Mouse (Mus musculus) limb, embryonic 11.5 days (tissue): ENCODE measurements at regions not wholly inside any gene's neighbourhood (a gene's known extent, or its start where the extent isn't known, plus 50 kb on each side); places are given as distances from the start of the nearest gene placed in this dataset.

Experiments used
- ATAC-seq: fragments of 200-750 bp; cut with Nextera tagmentation; 2 replicates; pipeline ENCODE4 v1.8.0; 2017; ENCODE audit warnings: low read depth; ENCODE audit not compliant: insufficient number of reproducible peaks, low FRiP score, low TSS enrichment
- DNase-seq: peaks from one replicate; pipeline ENCODE4 v3.0.0-alpha.2; 2015; ENCODE audit warnings: low spot score
- H3K27ac ChIP-seq: fragments of 300-500 bp; sonication (generic); replicated peaks from 2 replicates; pipeline ENCODE4 v1.5.1; 2014; ENCODE audit warnings: low read depth, mild to moderate bottlenecking, low read length
- H3K27me3 ChIP-seq: fragments of 300-500 bp; sonication (generic); 2 replicates; pipeline ENCODE4 v1.6.1; 2014; ENCODE audit warnings: mild to moderate bottlenecking, low read length, mixed read lengths; ENCODE audit not compliant: control insufficient read depth, insufficient read depth
- H3K36me3 ChIP-seq: fragments of 300-500 bp; sonication (generic); 2 replicates; pipeline ENCODE4 v1.6.1; 2014; ENCODE audit warnings: mild to moderate bottlenecking, low read length, moderate library complexity, mixed read lengths; ENCODE audit not compliant: control insufficient read depth, insufficient read depth
- H3K4me1 ChIP-seq: fragments of 300-500 bp; sonication (generic); 2 replicates; pipeline ENCODE4 v1.6.1; 2014; ENCODE audit warnings: low read length, mixed read lengths; ENCODE audit not compliant: control insufficient read depth, insufficient read depth
- H3K4me2 ChIP-seq: fragments of 300-500 bp; sonication (generic); 2 replicates; pipeline ENCODE4 v1.6.1; 2014; ENCODE audit warnings: low read depth, mild to moderate bottlenecking, moderate library complexity; ENCODE audit not compliant: severe bottlenecking
- H3K4me3 ChIP-seq: fragments of 300-500 bp; sonication (generic); 2 replicates; pipeline ENCODE4 v1.5.1; 2014; ENCODE audit warnings: low read depth, low read length
- H3K9ac ChIP-seq: fragments of 300-500 bp; sonication (generic); 2 replicates; pipeline ENCODE4 v1.6.1; 2014; ENCODE audit warnings: mild to moderate bottlenecking, low read length
- H3K9me3 ChIP-seq: fragments of 300-500 bp; sonication (generic); 2 replicates; pipeline ENCODE4 v1.6.1; 2016; ENCODE audit warnings: low read length; ENCODE audit not compliant: control insufficient read depth
- WGBS: fragments of 180-500 bp; shearing (Covaris S2); extraction: QIAGEN DNeasy Blood & Tissue Kit; methylation state at CpG from one replicate; pipeline ENCODE4 v1.1.7; 2014; 5-methylcytosine and 5-hydroxymethylcytosine counted together

- H3K9me3 ChIP-seq, result no peaks in the 10 kb centered on the region
- H3K9ac ChIP-seq, result no peak overlapping the region
- ATAC-seq, result no peak
- H3K36me3 ChIP-seq, result no peaks in the 10 kb centered on the region
- no peaks in the 10 kb centered on the region for H3K27me3 ChIP-seq
- DNase-seq, result no peak
- no peak overlapping the region for H3K4me3 ChIP-seq
- H3K27ac ChIP-seq, result no peak overlapping the region
- no peaks in the 10 kb centered on the region for H3K4me1 ChIP-seq
- no peak overlapping the region for H3K4me2 ChIP-seq
- 45% methylated on average over 3 of the region's 3 CpGs for WGBS
Observed at GRCm38 (mm10) chr4:9935949-9936348, 938.3 kb upstream of the 2610301B20Rik start.

GRCm38 (mm10) chr4:9951441-9951840, 922.9 kb upstream of the 2610301B20Rik start:
- ATAC-seq (no peak), DNase-seq (no peak)
- no peak overlapping the region for H3K9ac ChIP-seq
- H3K4me1 ChIP-seq, result no peaks in the 10 kb centered on the region
- no peak overlapping the region for H3K4me2 ChIP-seq
- no peak overlapping the region for H3K4me3 ChIP-seq
- no peak overlapping the region for H3K27ac ChIP-seq
- WGBS, result 89% methylated on average over 4 of the region's 4 CpGs
- H3K9me3 ChIP-seq, result no peaks in the 10 kb centered on the region
- H3K27me3 ChIP-seq, result no peaks in the 10 kb centered on the region
- no peaks in the 10 kb centered on the region for H3K36me3 ChIP-seq

GRCm38 (mm10) chr4:9974631-9975030, 899.7 kb upstream of the 2610301B20Rik start:
- DNase-seq, result no peak
- H3K4me1 ChIP-seq, result no peaks in the 10 kb centered on the region
- no peaks in the 10 kb centered on the region for H3K9me3 ChIP-seq
- no peak overlapping the region for H3K27ac ChIP-seq
- H3K4me2 ChIP-seq, result no peak overlapping the region
- H3K9ac ChIP-seq, result no peak overlapping the region
- no peaks in the 10 kb centered on the region for H3K36me3 ChIP-seq
- ATAC-seq, result no peak
- H3K4me3 ChIP-seq, result no peak overlapping the region
- H3K27me3 ChIP-seq, result no peaks in the 10 kb centered on the region

- 46% methylated on average over 3 of the region's 3 CpGs for WGBS
- no peaks in the 10 kb centered on the region for H3K27me3 ChIP-seq
Observed at GRCm38 (mm10) chr4:9981354-9982040, 892.8 kb upstream of the 2610301B20Rik start.

GRCm38 (mm10) chr4:9982786-9983525, 891.3 kb upstream of the 2610301B20Rik start:
- Histone ChIP-seq H3K4me1 (no peaks in the 10 kb centered on the region), H3K9me3 (no peaks in the 10 kb centered on the region), H3K4me2 (no peak overlapping the region), H3K36me3 (no peaks in the 10 kb centered on the region), H3K27me3 (no peaks in the 10 kb centered on the region), H3K27ac (no peak overlapping the region), H3K9ac (no peak overlapping the region), H3K4me3 (no peak overlapping the region)
- WGBS, result 55% methylated on average over 7 of the region's 7 CpGs
- no peak for ATAC-seq
- no peak for DNase-seq

More at GRCm38 (mm10) chr4:9981354-9982040, 892.8 kb upstream of the 2610301B20Rik start:
- H3K4me2 ChIP-seq, result no peak overlapping the region
- H3K27ac ChIP-seq, result no peak overlapping the region
- peak; percentile 73; the same call in 1 of the 2 replicates for ATAC-seq
- no peaks in the 10 kb centered on the region for H3K4me1 ChIP-seq
- no peaks in the 10 kb centered on the region for H3K36me3 ChIP-seq
- H3K4me3 ChIP-seq, result no peak overlapping the region
- H3K9me3 ChIP-seq, result no peaks in the 10 kb centered on the region
- no peak for DNase-seq
- H3K9ac ChIP-seq, result no peak overlapping the region

GRCm38 (mm10) chr4:9993871-9994270, 880.4 kb upstream of the 2610301B20Rik start:
- WGBS, result 14% methylated on average over 1 of the region's 1 CpGs
- H3K27ac ChIP-seq, result no peak overlapping the region

GRCm38 (mm10) chr4:9994466-9994865, 879.8 kb upstream of the 2610301B20Rik start:
- H3K27me3 ChIP-seq, result no peaks in the 10 kb centered on the region
- no peak overlapping the region for H3K9ac ChIP-seq
- no peak overlapping the region for H3K27ac ChIP-seq
- H3K4me2 ChIP-seq, result no peak overlapping the region
- DNase-seq (no peak), ATAC-seq (no peak)
- H3K4me1 ChIP-seq, result no peaks in the 10 kb centered on the region
- H3K36me3 ChIP-seq, result no peaks in the 10 kb centered on the region
- no peak overlapping the region for H3K4me3 ChIP-seq
- no peaks in the 10 kb centered on the region for H3K9me3 ChIP-seq
- 68% methylated on average over 1 of the region's 1 CpGs for WGBS

More at GRCm38 (mm10) chr4:9993871-9994270, 880.4 kb upstream of the 2610301B20Rik start:
- DNase-seq (no peak), ATAC-seq (no peak)
- no peaks in the 10 kb centered on the region for H3K36me3 ChIP-seq
- H3K4me1 ChIP-seq, result no peaks in the 10 kb centered on the region
- no peak overlapping the region for H3K4me3 ChIP-seq
- H3K9me3 ChIP-seq, result no peaks in the 10 kb centered on the region
- H3K27me3 ChIP-seq, result no peaks in the 10 kb centered on the region
- no peak overlapping the region for H3K9ac ChIP-seq
- H3K4me2 ChIP-seq, result no peak overlapping the region

- no peak overlapping the region for H3K9ac ChIP-seq
- H3K9me3 ChIP-seq, result no peaks in the 10 kb centered on the region
- H3K27ac ChIP-seq, result no peak overlapping the region
- H3K36me3 ChIP-seq, result no peaks in the 10 kb centered on the region
- no peaks in the 10 kb centered on the region for H3K27me3 ChIP-seq
- no peak overlapping the region for H3K4me3 ChIP-seq
- ATAC-seq, result no peak
- H3K4me1 ChIP-seq, result no peaks in the 10 kb centered on the region
- no peak overlapping the region for H3K4me2 ChIP-seq
- DNase-seq, result no peak
Observed at GRCm38 (mm10) chr4:10030316-10030715, 844.0 kb upstream of the 2610301B20Rik start.
